Mouse (Mus musculus): ENCODE measurements around the gene Mef2b. TPM values are rescaled to one million over a fixed set of nuclear protein-coding genes. Genes with fewer than 3 reads are reported as not detected.

Gene Mef2b
- polyA plus RNA-seq, 2 experiments: 0.04 TPM; not detected in 1

- no peaks in the 10 kb centered on the region for H3K9me3 ChIP-seq (ENCODE audit: control insufficient read depth, low read length)
Measured at GRCm38 (mm10) chr8:70174079-70174478, 34.6 kb downstream of the Mef2b start.

GRCm38 (mm10) chr8:70178231-70178630 lies 38.7 kb downstream of the Mef2b start:
- Histone ChIP-seq H3K27me3 (ENCODE audit: control insufficient read depth, insufficient read depth, low read length) (no peaks in the 10 kb centered on the region), H3K9ac (replicated peaks) (no peak overlapping the region), H3K27ac (no peak overlapping the region), H3K4me1 (replicated peaks; ENCODE audit: control insufficient read depth in 2 of 2, insufficient read depth in 2 of 2, low read length in 1 of 2) (peaks cover 18 to 25% of the 10 kb centered on the region in 2 experiments), H3K36me3 (replicated peaks; ENCODE audit: control insufficient read depth, insufficient read depth, low read depth) (peaks cover 4% of the 10 kb centered on the region), H3K4me3 (ENCODE audit: insufficient read depth in 1 of 2, low read depth in 2 of 2, low read length in 2 of 2) (no peak overlapping the region), H3K9me3 (ENCODE audit: control insufficient read depth, low read length) (no peaks in the 10 kb centered on the region), H3K4me2 (ENCODE audit: low read depth) (no peak overlapping the region)
- TF ChIP-seq EP300 (IDR thresholded peaks at IDR 0.05; ENCODE audit: low read depth): no peak
- no peak for TF ChIP-seq CTCF (IDR thresholded peaks at IDR 0.05; ENCODE audit: low read depth)
- DNase-seq (ENCODE audit: low read depth in 3 of 3, low spot score in 3 of 3) (no peak), ATAC-seq (ENCODE audit: insufficient read depth) (no peak)
- 69% methylated on average over 2 of the region's 2 CpGs for WGBS (ENCODE audit: insufficient replicate concordance)

More at GRCm38 (mm10) chr8:70174079-70174478, 34.6 kb downstream of the Mef2b start:
- Histone ChIP-seq H3K27ac (no peak overlapping the region), H3K27me3 (ENCODE audit: control insufficient read depth, insufficient read depth, low read length) (no peaks in the 10 kb centered on the region), H3K4me2 (ENCODE audit: low read depth) (peak overlapping the region; percentile 8; the same call in 1 of the 2 replicates), H3K36me3 (replicated peaks; ENCODE audit: control insufficient read depth, insufficient read depth, low read depth) (no peaks in the 10 kb centered on the region; the same call in none of the 2 replicates), H3K9ac (replicated peaks) (no peak overlapping the region), H3K4me3 (ENCODE audit: insufficient read depth in 1 of 2, low read depth in 2 of 2, low read length in 2 of 2) (no peak overlapping the region), H3K4me1 (replicated peaks; ENCODE audit: control insufficient read depth in 2 of 2, insufficient read depth in 2 of 2, low read length in 1 of 2) (peaks cover 21 to 37% of the 10 kb centered on the region in 2 experiments)
- DNase-seq (ENCODE audit: low read depth in 3 of 3, low spot score in 3 of 3) (no peak), ATAC-seq (ENCODE audit: insufficient read depth) (no peak)
- WGBS (ENCODE audit: insufficient replicate concordance): 69% methylated on average over 7 of the region's 7 CpGs
- TF ChIP-seq EP300 (IDR thresholded peaks at IDR 0.05; ENCODE audit: low read depth): no peak
- TF ChIP-seq CTCF (IDR thresholded peaks at IDR 0.05; ENCODE audit: low read depth): no peak

GRCm38 (mm10) chr8:70179082-70179481 lies 39.6 kb downstream of the Mef2b start:
- Histone ChIP-seq H3K27ac (no peak overlapping the region), H3K4me3 (ENCODE audit: insufficient read depth in 1 of 2, low read depth in 2 of 2, low read length in 2 of 2) (no peak overlapping the region), H3K27me3 (ENCODE audit: control insufficient read depth, insufficient read depth, low read length) (no peaks in the 10 kb centered on the region), H3K36me3 (replicated peaks; ENCODE audit: control insufficient read depth, insufficient read depth, low read depth) (peaks cover 4% of the 10 kb centered on the region), H3K9ac (replicated peaks) (no peak overlapping the region), H3K4me2 (ENCODE audit: low read depth) (no peak overlapping the region), H3K9me3 (ENCODE audit: control insufficient read depth, low read length) (no peaks in the 10 kb centered on the region), H3K4me1 (replicated peaks; ENCODE audit: control insufficient read depth in 2 of 2, insufficient read depth in 2 of 2, low read length in 1 of 2) (peaks cover 9 to 17% of the 10 kb centered on the region in 2 experiments)
- DNase-seq (ENCODE audit: low read depth in 3 of 3, low spot score in 3 of 3) (no peak), ATAC-seq (ENCODE audit: insufficient read depth) (no peak)
- TF ChIP-seq CTCF (IDR thresholded peaks at IDR 0.05; ENCODE audit: low read depth): peak; percentile 75
- no peak for TF ChIP-seq EP300 (IDR thresholded peaks at IDR 0.05; ENCODE audit: low read depth)
- WGBS (ENCODE audit: insufficient replicate concordance): 92% methylated on average over 4 of the region's 4 CpGs

- H3K4me2 ChIP-seq (ENCODE audit: low read depth): peak overlapping the region; percentile 43
- TF ChIP-seq EP300 (IDR thresholded peaks at IDR 0.05; ENCODE audit: low read depth) (no peak; the same call in 1 of the 2 replicates), CTCF (IDR thresholded peaks at IDR 0.05; ENCODE audit: low read depth) (no peak)
- peak overlapping the region; percentile 21 for H3K27ac ChIP-seq
- ATAC-seq (ENCODE audit: insufficient read depth) (peak; percentile 90), DNase-seq (ENCODE audit: low read depth in 3 of 3, low spot score in 3 of 3) (peak in 2 of 3 experiments; percentile 55 to 57)
- 58% methylated on average over 16 of the region's 16 CpGs for WGBS (ENCODE audit: insufficient replicate concordance)
- H3K36me3 ChIP-seq (replicated peaks; ENCODE audit: control insufficient read depth, insufficient read depth, low read depth): peaks cover 4% of the 10 kb centered on the region
- H3K4me1 ChIP-seq (replicated peaks; ENCODE audit: control insufficient read depth in 2 of 2, insufficient read depth in 2 of 2, low read length in 1 of 2): peaks cover 9 to 15% of the 10 kb centered on the region in 2 experiments
- H3K4me3 ChIP-seq (ENCODE audit: insufficient read depth in 1 of 2, low read depth in 2 of 2, low read length in 2 of 2): no peak overlapping the region
- H3K27me3 ChIP-seq (ENCODE audit: control insufficient read depth, insufficient read depth, low read length): no peaks in the 10 kb centered on the region
- H3K9me3 ChIP-seq (ENCODE audit: control insufficient read depth, low read length): no peaks in the 10 kb centered on the region
- peak overlapping the region; percentile 13; the same call in 1 of the 2 replicates for H3K9ac ChIP-seq (replicated peaks)
Measured at GRCm38 (mm10) chr8:70181212-70181902, 41.8 kb downstream of the Mef2b start.

GRCm38 (mm10) chr8:70181903-70182252 lies 42.4 kb downstream of the Mef2b start:
- Histone ChIP-seq H3K9me3 (ENCODE audit: control insufficient read depth, low read length) (no peaks in the 10 kb centered on the region), H3K9ac (replicated peaks) (no peak overlapping the region; the same call in 1 of the 2 replicates), H3K36me3 (replicated peaks; ENCODE audit: control insufficient read depth, insufficient read depth, low read depth) (peaks cover 4% of the 10 kb centered on the region), H3K4me3 (ENCODE audit: insufficient read depth in 1 of 2, low read depth in 2 of 2, low read length in 2 of 2) (no peak overlapping the region), H3K4me2 (ENCODE audit: low read depth) (peak overlapping the region; percentile 43), H3K27ac (no peak overlapping the region), H3K27me3 (ENCODE audit: control insufficient read depth, insufficient read depth, low read length) (no peaks in the 10 kb centered on the region), H3K4me1 (replicated peaks; ENCODE audit: control insufficient read depth in 2 of 2, insufficient read depth in 2 of 2, low read length in 1 of 2) (peaks cover 9 to 15% of the 10 kb centered on the region in 2 experiments)
- no peak for ATAC-seq (ENCODE audit: insufficient read depth)
- no peak for DNase-seq (ENCODE audit: low read depth in 3 of 3, low spot score in 3 of 3)
- TF ChIP-seq CTCF (IDR thresholded peaks at IDR 0.05; ENCODE audit: low read depth) (no peak), EP300 (IDR thresholded peaks at IDR 0.05; ENCODE audit: low read depth) (no peak)
- WGBS (ENCODE audit: insufficient replicate concordance): 71% methylated on average over 2 of the region's 2 CpGs

Measured in liver, embryonic 14.5 days (tissue).